Mouse (Mus musculus): ENCODE data around the gene Map3k14. TPM values are rescaled to one million over a fixed set of nuclear protein-coding genes. Genes with fewer than 3 reads are reported as not detected.

Gene Map3k14
- total RNA-seq, 2 experiments from 2014 or later = 2.7 to 2.9 TPM

DNA sequence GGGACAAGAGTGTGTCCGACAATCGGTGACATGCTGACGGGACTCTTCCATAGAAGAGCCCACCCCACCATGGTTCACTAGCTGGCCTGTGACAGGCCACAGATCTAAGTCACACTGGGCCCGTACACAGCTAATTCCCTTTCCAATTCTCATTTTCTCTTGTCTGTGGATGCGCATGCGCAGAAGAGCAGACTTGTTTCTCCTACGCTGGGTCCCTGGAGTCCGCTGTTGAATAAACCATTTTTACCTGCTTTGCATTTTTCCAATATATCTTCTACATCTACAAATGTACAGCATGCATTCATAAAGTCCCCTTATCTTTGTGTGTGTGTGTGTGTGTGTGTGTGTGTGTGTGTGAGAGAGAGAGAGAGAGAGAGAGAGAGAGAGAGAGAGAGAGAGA lies 9.2 kb upstream of the Map3k14 start:
- DNase-seq (ENCODE audit: low spot score) = no peak
- intact Hi-C loops (cut with DNase I) = no loop called here

DNA sequence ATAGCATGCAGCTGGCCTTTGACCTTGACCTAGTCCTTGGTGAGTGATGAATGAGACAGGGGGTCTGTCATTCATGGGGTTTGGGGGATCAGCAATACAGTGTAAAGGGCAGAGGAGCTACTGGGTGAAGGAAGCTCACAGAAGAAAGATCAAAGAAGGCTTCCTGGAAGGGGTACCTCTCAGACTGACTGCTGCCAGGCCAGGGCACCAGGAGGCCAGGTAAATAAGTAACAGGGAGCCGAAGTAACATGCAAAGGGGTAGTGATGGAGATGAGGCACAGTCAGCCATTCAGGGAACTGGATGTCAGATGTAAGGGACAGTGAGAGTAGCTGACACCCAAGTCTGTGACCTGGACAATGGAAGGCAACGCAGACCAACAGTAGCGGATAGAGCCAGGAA lies 5.6 kb upstream of the Map3k14 start:
- intact Hi-C loops (cut with DNase I) = loop anchor here (2.0 kb wide), 1 partner anchor 104 kb away; no protein-coding TSS in a partner anchor
- no peak for DNase-seq (ENCODE audit: low spot score)

DNA sequence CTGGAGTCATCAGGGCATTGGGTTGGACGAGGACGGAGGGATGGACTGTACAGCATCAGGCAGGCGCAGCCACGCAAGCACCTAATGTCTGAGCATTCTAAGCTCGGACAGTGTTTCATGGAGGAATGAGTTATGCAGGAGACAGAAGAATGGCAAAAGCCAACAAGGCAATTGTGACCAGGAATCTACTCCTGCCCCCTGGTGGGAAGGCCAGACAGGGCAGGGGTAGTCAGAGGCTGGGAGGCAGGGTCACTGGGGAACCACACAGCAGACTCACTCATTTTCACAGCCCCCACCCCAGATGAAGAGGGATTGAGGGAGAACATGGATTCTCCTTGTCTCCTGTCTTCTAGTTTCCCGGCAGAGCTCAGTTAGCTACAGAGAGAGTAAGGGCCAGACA lies 4.7 kb upstream of the Map3k14 start:
- intact Hi-C loops (cut with DNase I) = loop anchor here (2.0 kb wide), 1 partner anchor 103 kb away; no protein-coding TSS in a partner anchor
- DNase-seq (ENCODE audit: low spot score) = no peak

DNA sequence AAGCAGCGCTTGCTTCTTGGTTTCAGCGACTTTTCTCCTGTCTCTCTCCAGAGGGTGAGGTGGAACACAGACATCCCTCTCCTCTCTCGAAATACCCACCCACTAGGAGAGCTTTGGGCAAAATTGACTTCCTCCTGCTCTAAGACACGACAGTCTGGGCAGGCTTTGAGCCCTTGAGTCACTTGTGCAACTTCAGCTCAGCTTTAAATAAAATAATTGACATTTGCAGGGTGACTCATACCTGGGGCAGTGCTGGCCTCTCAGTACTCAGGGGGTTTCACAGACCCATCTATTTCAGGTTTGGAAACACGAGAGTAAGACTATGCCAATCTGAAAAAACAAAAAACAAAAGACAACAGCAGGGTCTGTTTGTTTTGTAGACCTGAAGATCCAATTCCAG lies 2.2 kb upstream of the Map3k14 start:
- no peak for DNase-seq (ENCODE audit: low spot score)
- intact Hi-C loops (cut with DNase I) = loop anchor here (5.0 kb wide), 3 partner anchors 37 to 242 kb away; partner anchors contain the start of genes Dcakd and Nmt1

DNA sequence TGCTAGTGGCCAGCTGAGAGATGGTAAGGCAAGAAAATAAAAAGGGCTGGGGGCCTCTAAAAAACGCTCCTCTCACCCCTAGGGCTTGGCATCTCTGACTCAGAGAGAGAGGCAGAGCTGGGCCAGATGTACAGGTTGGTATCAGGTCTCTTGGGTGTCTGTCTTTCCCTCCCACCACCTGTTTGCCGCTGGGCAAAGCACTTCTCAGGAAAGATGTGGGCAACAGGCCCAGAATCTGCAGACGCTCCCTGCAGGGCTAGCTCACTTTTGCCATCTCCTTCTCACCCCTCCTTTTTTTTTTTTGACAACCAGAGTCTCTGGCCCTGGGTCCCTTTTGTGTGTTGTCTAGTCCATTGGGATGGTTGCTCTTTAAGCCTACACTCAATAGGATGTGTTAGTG lies 1.6 kb upstream of the Map3k14 start:
- intact Hi-C loops (cut with DNase I) = loop anchor here (5.0 kb wide), 3 partner anchors 37 to 242 kb away; partner anchors contain the start of genes Dcakd and Nmt1

DNA sequence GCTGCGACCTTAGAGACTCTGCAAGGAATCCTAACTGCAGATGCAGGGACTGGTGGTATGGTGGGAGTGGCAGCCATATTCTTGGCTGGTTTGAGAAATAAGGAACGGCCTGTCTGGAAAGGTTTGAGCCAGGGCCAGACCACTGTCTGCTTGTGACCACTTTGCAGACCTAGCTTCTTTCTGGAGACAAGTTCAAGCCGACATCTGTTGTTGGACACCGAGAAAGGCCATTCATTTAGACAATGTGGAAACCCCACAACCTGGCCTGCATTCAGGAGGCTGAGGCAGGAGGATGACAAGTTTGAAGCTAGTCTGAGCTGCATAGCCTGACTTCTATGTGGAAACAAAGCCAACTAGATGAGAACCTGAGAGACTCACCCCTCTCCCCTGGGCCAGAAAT lies 1.1 kb upstream of the Map3k14 start:
- DNase-seq (ENCODE audit: low spot score) = no peak
- intact Hi-C loops (cut with DNase I) = loop anchor here (5.0 kb wide), 3 partner anchors 36 to 241 kb away; partner anchors contain the start of genes Dcakd and Nmt1

More for the DNA sequence above, 1.6 kb upstream of the Map3k14 start:
- no peak for DNase-seq (ENCODE audit: low spot score)

DNA sequence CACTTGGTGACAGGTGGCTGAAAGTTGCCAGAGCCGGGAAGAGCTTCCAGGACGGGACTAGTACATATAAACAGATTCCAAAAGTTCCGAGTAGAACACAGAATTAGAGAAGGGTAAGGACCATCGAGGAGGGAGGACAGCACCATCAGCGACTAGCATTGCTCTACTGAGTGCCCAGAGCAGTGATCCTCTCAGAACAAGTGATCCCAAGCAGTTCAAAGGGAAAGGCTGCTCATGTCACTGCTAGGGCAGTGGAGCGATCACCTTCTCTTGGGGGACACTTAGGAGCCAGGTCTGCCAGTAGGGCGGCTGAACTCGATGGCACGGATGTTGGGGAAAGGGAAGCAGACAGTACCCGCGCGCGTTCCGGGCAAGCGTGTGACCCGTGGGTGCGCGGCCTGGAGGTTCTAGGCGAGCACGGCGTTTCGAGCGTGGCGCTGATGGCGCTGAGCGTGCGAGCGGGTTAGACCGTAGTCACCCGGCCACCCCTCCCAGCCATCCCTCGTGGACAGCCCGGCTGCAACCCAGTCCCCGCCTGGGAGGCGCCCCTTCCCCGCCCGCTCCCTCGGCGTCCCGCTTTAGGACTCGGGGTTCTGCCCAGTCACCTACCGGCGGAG lies 435 bp downstream of the Map3k14 start:
- intact Hi-C loops (cut with DNase I) = loop anchor here (5.0 kb wide), 3 partner anchors 35 to 240 kb away; partner anchors contain the start of genes Dcakd and Nmt1
- no peak for DNase-seq (ENCODE audit: low spot score)

DNA sequence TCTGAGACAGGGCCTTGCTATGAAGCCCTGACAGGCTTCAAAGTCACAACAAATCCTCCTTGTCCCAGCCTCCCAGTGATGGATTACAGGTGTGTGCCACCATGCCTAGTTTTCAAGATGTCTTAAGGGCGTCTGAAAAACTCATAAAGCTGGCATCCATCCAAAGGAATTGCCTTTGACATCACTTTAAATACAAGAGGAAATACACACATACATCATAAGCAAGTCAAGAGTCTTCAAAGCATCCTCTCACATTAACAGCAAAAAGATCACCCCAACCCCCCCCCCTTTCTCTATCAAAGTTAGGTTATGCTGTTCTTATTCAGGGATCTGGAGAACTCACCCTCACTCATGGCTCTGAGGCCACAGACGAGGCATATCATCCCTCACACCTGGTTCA lies 1.4 kb downstream of the Map3k14 start:
- DNase-seq (ENCODE audit: low spot score) = no peak
- intact Hi-C loops (cut with DNase I) = loop anchor here (5.0 kb wide), 3 partner anchors 34 to 239 kb away; partner anchors contain the start of genes Dcakd and Nmt1

DNA sequence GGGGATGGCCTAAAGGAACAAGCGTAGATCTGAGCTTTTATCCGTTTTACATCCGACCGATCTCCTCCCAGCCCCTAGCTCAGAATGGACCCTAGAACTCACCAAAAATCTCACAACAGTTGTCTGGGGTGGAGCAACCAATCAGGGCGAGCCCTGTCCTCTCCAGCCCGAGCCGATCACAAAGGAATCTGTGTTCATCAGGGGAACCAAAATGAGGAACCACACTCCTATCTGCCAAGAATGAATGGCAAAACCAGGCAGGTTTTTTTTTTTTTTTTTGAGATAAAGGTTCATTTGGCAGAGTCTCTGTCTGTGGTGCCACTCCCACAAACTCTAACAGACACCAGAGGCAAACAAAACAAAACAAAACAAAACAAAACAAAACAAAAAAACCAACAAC lies 2.1 kb downstream of the Map3k14 start:
- intact Hi-C loops (cut with DNase I) = loop anchor here (5.0 kb wide), 3 partner anchors 33 to 238 kb away; partner anchors contain the start of genes Dcakd and Nmt1
- DNase-seq (ENCODE audit: low spot score) = no peak

DNA sequence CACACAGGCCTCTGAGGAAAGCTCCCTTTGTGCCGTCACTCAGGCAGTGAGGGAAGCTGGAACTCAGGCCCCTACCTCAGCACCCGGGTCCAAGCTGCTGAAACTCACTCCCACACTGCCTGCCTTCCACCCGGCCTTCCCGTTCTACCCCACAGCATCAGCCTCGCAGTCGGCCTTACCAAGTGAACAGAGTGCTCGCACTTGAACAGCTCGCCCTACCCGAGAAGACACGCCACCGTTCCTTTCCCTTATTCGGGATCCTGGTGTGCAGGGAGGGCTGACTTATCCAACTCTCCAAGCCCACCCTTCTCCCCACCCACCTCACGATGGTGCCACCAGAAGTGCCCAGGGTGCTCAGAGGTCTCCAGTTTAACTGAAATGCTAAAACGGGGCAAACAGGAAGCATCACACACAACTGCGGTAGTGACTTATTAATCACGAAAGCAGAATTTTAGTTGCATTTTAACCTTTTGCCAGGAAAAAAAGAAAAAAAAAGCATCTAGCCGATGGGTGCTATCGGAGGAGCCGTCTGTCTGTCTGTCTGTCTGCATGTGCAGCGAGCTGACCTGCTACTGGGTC lies 2.8 kb downstream of the Map3k14 start:
- intact Hi-C loops (cut with DNase I) = loop anchor here (5.0 kb wide), 3 partner anchors 32 to 237 kb away; partner anchors contain the start of genes Dcakd and Nmt1
- DNase-seq (ENCODE audit: low spot score) = no peak

DNA sequence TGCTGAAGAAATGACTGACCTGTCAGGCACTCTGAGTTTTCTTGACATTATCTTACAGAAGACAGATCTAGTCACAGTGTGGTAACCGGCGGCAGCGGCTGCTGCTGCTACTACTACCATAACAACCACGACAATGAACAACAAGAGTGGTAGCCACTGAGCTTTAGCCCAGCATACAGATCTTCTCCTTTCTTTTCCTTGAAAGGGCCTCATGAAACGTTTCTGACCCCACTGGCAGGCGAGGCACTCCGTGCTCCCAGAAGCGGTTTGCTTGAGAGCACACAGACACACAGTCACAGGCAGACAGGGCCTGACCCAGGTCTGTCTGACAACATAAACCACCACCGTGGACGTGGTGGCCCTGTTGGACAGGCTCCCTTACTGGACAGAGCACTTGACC lies 3.7 kb downstream of the Map3k14 start:
- no peak for DNase-seq (ENCODE audit: low spot score)
- intact Hi-C loops (cut with DNase I) = no loop called here

DNA sequence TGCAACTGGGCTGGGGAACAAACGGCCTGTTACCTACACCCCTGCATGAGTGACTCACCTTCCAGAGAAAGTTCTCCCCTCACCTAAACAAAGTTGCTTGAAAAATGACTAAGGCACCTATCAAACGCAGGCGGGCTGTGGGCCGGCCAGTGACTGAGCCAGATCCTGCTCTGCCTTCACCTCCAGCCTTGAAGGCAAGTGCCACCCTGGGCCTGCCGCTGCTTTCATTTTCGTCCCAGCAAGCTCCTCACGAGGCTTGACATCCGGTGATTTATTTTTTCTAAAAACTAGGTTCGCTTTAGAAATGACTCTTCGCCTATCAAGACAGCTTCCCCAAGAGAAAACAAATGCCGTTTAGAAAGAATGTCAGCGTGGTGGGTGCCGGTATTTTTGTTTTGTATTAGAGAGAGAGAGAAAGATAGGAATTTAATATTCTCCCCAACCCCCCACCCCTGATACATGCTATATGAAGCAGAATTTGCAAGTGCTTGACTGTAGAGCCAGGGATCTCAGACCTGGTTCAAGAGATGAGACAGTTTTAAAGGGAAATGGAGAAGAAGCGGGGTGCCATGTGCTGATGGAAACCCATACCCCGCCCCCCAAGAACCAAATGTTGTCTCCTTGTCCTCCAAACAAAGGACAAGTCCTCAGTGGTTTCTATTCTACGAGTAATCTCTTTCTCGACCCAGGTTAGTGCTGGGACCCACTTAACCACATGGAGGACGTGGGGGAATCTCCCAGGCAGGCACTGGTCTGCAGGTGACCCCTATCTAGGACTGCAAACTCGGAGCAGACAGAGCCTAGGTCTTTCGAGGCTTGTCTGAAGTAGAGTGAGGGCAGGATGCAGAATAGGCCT lies 4.6 kb downstream of the Map3k14 start:
- no peak for DNase-seq (ENCODE audit: low spot score)
- intact Hi-C loops (cut with DNase I) = no loop called here

DNA sequence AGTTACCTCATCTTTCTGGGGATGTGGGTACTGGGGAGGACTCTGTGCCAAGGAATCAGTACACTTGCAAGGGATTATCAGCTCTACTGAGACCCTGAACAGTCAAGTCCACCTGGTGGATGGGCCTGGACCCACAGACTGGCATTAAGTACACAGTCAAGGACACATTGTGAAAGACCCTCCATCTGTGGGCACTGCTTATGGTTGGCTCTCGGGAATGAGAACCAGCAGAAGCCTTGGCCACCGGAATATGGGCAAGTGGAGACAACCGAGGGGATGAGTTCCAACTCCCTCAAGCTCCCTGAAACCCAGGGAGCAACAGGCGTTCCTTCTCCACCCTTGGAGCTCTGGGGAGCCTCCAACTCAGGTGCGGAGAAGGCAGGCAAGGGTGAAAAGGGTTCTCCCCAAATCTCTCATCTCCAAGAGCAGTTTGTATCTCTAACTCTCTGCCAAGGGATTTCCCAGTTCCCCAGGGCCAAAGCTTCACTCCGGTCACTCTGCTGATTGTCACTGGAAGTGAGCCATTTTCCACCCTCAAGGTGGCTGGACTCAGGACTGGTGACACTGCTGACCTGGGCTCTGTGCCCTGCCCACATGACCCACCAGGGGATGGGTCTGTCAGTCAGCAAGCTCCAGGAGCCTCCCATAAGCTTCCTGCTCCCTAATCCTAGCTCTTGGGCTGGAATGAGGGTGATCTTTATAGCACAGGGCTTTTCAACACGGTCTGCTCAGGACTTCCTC lies 5.4 kb downstream of the Map3k14 start:
- DNase-seq (ENCODE audit: low spot score) = peak; percentile 22
- intact Hi-C loops (cut with DNase I) = no loop called here

DNA sequence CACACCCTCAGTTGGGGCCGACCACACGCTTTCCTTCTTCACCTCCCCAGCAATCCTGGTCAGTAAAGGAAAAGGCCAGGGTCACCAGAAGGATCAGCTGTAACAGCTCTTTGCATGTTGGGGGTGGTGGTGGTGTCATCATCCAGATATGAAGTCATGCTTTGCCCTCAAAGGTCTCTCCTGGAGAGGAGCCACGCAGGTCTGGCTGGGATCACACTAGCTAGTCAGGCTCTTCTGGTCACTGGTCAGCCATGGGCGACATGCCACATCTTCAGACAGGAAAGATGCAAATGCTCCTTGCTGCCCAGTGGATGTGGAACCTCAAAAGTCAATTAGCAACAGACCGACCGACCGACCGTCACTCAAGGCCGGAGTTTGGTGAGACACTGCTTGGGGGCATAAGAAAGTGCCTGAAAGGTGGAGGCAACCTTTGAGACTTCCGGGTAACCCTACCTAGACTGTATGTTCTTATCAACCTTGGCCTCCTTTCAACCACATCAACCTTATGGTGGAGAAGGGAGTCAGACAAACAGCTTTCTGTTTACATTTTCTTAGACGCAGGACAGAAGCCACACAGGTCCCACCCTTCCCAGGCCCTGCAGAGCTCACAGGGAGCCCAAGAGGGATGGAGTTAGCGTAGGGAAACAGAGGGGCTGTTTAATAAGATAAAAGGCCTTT lies 6.6 kb downstream of the Map3k14 start:
- intact Hi-C loops (cut with DNase I) = no loop called here
- no peak for DNase-seq (ENCODE audit: low spot score)

DNA sequence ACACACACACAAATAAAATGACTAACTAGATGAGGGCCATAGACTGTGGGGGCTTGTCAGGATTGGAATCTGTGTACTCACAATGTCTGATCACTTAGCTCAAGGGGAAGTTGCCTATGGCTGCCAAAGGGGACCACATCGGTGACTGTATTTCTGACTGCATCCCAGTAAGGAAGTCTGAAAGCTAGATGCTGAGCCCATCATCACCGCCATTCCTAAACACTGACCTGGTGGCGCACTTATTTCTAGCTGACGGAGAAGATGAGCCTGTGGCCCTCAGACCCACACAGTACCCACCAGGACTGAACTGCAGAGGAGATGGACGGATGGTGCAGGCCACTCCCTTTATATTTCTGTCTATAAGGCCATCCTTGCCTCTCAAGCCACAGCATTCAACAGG lies 7.2 kb downstream of the Map3k14 start:
- DNase-seq (ENCODE audit: low spot score) = no peak
- intact Hi-C loops (cut with DNase I) = no loop called here

DNA sequence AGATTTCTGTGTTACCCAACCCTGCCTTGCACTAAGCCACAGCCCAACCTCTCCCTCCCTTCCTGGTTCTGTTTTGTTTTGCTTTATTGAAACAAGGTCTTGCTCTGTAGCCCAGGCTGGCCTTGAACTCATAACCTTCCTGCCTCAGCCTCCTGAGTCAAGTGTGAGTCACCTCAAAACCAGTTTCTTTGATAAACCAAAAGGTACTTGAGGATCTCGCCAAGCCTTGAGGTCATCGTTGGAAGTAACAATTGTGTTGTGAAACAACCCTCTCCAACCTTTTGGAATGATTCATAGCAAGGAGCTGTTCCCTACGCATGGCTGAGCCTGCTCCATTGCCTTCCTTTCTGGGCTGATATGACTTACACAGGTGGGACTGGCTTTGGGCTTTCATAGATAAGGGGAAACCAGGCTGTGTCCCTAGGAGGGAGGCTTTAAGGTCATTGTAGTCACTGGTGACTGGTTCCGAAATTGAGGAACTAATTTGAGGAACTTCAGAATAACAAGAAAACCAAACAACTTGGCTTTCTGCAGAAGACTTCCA lies 9.3 kb downstream of the Map3k14 start:
- DNase-seq (ENCODE audit: low spot score) = no peak
- intact Hi-C loops (cut with DNase I) = no loop called here

DNA sequence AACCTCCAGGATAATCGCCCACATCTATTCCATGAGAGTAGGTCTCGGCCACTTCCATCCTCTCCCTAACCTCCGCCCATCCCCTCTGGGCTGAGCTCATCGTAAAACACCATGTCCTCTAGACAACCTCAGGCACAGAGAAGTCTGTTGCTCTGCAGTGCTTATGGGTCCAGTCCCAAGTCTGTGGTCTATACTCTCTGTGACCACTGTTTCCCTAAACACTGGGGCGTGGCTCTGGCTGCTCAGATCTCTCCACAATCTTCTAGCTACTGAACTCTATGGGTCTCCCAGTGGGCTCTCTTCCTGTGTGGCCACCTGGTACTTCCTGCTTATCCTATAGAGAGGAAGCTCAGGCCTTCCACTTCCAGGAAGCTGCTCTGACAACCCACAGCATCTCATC lies 13.7 kb downstream of the Map3k14 start:
- intact Hi-C loops (cut with DNase I) = no loop called here

DNA sequence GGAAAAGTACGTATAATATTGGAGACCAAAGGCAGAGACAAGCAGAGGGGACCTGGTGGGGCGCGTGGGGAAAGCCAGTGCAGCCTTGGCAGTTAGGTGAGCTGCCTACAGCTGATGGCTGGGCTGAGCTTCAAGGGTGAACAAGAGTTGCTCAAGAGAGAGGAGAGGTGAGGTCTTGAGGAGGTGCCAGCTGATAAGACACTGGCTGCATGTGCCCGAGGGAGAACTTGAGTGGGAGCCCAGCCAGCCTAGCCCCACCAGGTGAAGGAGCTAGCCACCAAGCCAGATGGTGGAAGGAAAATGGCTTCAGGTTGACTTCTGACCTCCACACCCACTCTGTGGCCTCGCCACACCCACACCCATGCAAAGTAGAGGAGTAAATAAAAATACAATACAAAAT lies 14.9 kb downstream of the Map3k14 start:
- intact Hi-C loops (cut with DNase I) = no loop called here
- no peak for DNase-seq (ENCODE audit: low spot score)

More for the DNA sequence above, 13.7 kb downstream of the Map3k14 start:
- no peak for DNase-seq (ENCODE audit: low spot score)

DNA sequence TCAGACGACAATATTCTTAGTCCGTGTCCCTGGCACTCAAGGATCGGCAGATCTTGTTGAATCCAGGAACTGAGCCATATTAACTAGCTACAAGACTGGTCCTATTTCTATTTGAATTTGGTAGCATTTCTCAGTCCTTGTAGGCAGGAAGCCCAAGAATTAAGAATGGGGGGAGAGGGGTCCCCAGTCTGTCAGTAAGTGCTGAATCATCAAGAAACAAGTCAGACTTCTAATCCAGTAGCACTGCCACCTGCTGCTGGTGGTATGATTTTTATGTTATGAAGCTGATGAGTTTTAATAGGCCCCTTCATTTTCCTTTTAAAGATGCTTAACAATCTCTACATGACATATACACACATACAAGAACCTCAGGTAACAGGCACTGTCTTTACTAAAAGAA lies 16.9 kb downstream of the Map3k14 start:
- intact Hi-C loops (cut with DNase I) = no loop called here

More for the DNA sequence above, 16.9 kb downstream of the Map3k14 start:
- DNase-seq (ENCODE audit: low spot score) = no peak
